Mouse (Mus musculus): ENCODE measurements around the gene Bcl7a. TPM values are rescaled to one million over a fixed set of nuclear protein-coding genes. Genes with fewer than 3 reads are reported as not detected.

The Bcl7a gene
- polyA plus RNA-seq, 1 experiment from 2014 or later: 4.2 TPM

DNA sequence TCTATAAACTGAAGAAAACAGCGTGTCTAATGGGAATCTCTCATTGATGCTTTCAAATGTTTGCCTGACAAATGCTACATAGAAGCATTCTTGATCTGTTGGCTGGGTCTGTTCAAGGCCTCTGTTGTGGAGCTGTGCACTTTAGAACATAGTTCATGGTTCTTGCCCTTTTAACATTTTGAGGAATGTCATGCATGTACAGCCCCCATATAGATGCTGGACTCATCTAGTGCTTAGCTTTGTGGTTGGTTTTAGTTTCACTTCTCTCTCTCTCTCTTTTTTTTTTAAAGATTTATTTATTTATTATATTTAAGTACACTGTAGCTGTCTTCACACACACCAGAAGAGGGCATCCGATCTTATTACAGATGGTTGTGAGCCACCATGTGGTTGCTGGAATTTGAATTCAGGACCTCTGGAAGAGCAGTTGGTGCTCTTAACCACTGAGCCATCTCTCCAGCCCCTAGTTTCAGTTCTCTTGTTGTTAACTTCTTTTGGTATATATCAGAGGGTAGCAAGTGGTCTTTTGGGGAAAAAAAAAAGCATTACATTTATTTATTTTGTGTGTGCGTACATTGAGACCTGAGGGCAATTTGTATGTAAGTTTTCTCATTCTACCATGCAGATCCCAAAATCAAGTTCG, 55.3 kb downstream of the Bcl7a start:
- no peak overlapping the region for H3K9ac ChIP-seq (ENCODE audit: low read depth, low read length)
- TF ChIP-seq CTCF (IDR thresholded peaks at IDR 0.05; ENCODE audit: low read depth): 0 out of 2 replicates have a peak, but pooled peaks have one; percentile 18
- no peaks in the 10 kb centered on the region for H3K36me3 ChIP-seq (ENCODE audit: control insufficient read depth, insufficient read depth)
- H3K9me3 ChIP-seq (ENCODE audit: control insufficient read depth): no peaks in the 10 kb centered on the region
- no peaks in the 10 kb centered on the region for H3K27me3 ChIP-seq (replicated peaks; ENCODE audit: control insufficient read depth, insufficient read depth, low read length)
- WGBS: 79% methylated on average over 4 of the region's 4 CpGs
- H3K4me2 ChIP-seq (replicated peaks; ENCODE audit: low read depth): peak overlapping the region; percentile 84
- peaks cover 9% of the 10 kb centered on the region; the same call in 1 of the 2 replicates for H3K4me1 ChIP-seq (replicated peaks; ENCODE audit: control insufficient read depth, insufficient read depth, low read length)
- H3K4me3 ChIP-seq (ENCODE audit: low read depth, low read length): no peak overlapping the region
- H3K27ac ChIP-seq (ENCODE audit: low read depth, low read length): no peak overlapping the region
- ATAC-seq: no peak

DNA sequence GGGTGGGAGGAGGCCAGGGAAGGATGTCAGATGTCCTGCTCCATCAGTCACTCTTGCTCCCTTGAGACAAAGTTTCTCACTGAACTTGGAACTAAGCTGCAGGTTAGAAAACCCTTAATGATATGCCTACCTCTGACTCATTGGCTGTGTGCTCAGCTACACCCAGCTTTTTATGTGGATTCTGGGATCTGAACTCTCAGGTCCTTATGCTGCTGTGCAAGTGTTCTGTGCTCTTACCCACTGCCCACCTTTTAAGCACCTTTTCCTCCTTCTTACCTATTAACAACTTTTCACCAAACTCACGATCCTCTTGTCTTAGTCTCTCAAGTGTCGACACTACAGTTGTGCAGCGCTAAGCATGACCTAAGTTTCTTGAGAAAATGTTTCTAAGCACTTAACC, 60.8 kb downstream of the Bcl7a start:
- H3K9ac ChIP-seq (ENCODE audit: low read depth, low read length): no peak overlapping the region
- H3K27ac ChIP-seq (ENCODE audit: low read depth, low read length): no peak overlapping the region
- WGBS: 94% methylated on average over 3 of the region's 3 CpGs
- H3K4me2 ChIP-seq (replicated peaks; ENCODE audit: low read depth): no peak overlapping the region
- H3K36me3 ChIP-seq (ENCODE audit: control insufficient read depth, insufficient read depth): no peaks in the 10 kb centered on the region
- H3K4me3 ChIP-seq (ENCODE audit: low read depth, low read length): no peak overlapping the region
- H3K9me3 ChIP-seq (ENCODE audit: control insufficient read depth): no peaks in the 10 kb centered on the region
- H3K27me3 ChIP-seq (replicated peaks; ENCODE audit: control insufficient read depth, insufficient read depth, low read length): no peaks in the 10 kb centered on the region
- no peak for TF ChIP-seq CTCF (IDR thresholded peaks at IDR 0.05; ENCODE audit: low read depth)
- ATAC-seq: no peak
- 0 out of 2 replicates have a peak, but pooled peaks cover 2% of the 10 kb centered on the region for H3K4me1 ChIP-seq (replicated peaks; ENCODE audit: control insufficient read depth, insufficient read depth, low read length)

DNA sequence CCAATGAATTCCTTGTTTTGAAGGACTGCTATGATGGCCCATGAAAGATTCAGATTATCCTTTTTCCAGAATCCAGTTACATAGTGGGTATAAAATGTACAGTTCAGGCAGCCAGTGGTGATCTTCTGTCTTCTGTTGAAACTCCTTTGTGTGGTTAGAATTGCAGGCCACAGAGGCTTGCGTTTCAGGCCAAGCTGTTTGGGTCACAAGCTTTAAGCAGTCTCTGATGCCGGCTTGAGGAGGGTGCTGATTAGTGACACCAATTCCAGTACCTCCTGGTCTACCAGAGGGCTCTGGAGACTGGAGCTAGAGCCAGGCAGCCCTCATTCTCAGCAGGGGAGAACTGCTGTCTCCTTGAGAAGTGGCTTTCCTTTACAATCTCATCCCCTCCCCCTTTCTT, 63.3 kb downstream of the Bcl7a start:
- TF ChIP-seq CTCF (IDR thresholded peaks at IDR 0.05; ENCODE audit: low read depth): no peak
- Histone ChIP-seq H3K4me2 (replicated peaks; ENCODE audit: low read depth) (no peak overlapping the region), H3K9ac (ENCODE audit: low read depth, low read length) (no peak overlapping the region), H3K27me3 (replicated peaks; ENCODE audit: control insufficient read depth, insufficient read depth, low read length) (no peaks in the 10 kb centered on the region), H3K4me1 (replicated peaks; ENCODE audit: control insufficient read depth, insufficient read depth, low read length) (0 out of 2 replicates have a peak, but pooled peaks cover 2% of the 10 kb centered on the region), H3K27ac (ENCODE audit: low read depth, low read length) (no peak overlapping the region), H3K4me3 (ENCODE audit: low read depth, low read length) (no peak overlapping the region), H3K36me3 (ENCODE audit: control insufficient read depth, insufficient read depth) (0 out of 2 replicates have a peak, but pooled peaks cover 3% of the 10 kb centered on the region), H3K9me3 (ENCODE audit: control insufficient read depth) (no peaks in the 10 kb centered on the region)
- ATAC-seq: no peak
- WGBS: 54% methylated on average over 2 of the region's 2 CpGs

DNA sequence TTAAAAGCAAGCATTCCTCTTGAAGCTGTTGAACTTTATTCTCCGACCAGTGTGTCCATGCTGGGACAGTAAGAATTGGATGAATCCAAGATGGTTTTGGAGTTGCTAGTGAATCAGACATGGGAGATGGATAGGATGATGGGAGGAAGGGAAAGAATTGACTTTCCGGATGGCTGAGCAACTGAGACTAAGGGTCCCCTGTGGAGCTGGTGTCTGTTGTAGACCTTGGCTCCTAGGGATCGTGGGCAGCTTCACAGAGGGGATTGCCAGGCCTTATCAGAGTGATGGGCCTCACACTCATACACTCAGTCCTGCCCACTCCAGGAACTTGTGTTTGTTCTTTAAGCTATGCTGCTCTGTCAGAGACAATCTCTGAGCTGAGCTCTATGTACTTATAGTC, 64.5 kb downstream of the Bcl7a start:
- Histone ChIP-seq H3K4me2 (replicated peaks; ENCODE audit: low read depth) (no peak overlapping the region), H3K36me3 (ENCODE audit: control insufficient read depth, insufficient read depth) (0 out of 2 replicates have a peak, but pooled peaks cover 3% of the 10 kb centered on the region), H3K4me3 (ENCODE audit: low read depth, low read length) (no peak overlapping the region), H3K4me1 (replicated peaks; ENCODE audit: control insufficient read depth, insufficient read depth, low read length) (0 out of 2 replicates have a peak, but pooled peaks cover 2% of the 10 kb centered on the region), H3K27me3 (replicated peaks; ENCODE audit: control insufficient read depth, insufficient read depth, low read length) (no peaks in the 10 kb centered on the region), H3K9me3 (ENCODE audit: control insufficient read depth) (no peaks in the 10 kb centered on the region), H3K27ac (ENCODE audit: low read depth, low read length) (no peak overlapping the region), H3K9ac (ENCODE audit: low read depth, low read length) (no peak overlapping the region)
- TF ChIP-seq CTCF (IDR thresholded peaks at IDR 0.05; ENCODE audit: low read depth): no peak
- ATAC-seq: no peak
- 54% methylated on average over 3 of the region's 3 CpGs for WGBS

DNA sequence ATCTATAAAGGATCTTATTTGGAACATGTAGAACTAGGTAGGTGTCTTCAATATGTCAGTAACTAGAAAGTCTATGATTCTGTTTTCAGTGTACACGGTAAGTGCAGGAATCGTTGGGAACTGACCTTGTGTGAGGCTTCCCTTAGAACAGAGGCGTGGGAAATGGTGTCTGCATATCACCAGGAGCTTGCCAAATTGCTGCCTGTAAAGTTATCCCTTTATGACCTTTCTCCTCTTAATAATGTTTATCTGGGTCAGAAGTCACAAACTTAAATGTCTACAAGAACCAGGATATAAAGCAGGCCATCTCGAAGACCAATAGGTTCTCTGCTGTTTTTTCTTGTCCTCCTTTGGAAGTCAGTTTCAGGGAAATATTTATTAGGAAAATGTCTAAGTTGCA, 68.6 kb downstream of the Bcl7a start:
- WGBS: 15% methylated on average over 4 of the region's 4 CpGs
- TF ChIP-seq CTCF (IDR thresholded peaks at IDR 0.05; ENCODE audit: low read depth): no peak
- no peaks in the 10 kb centered on the region for H3K27me3 ChIP-seq (replicated peaks; ENCODE audit: control insufficient read depth, insufficient read depth, low read length)
- peak overlapping the region; percentile 16; the same call in 1 of the 2 replicates for H3K27ac ChIP-seq (ENCODE audit: low read depth, low read length)
- H3K4me1 ChIP-seq (replicated peaks; ENCODE audit: control insufficient read depth, insufficient read depth, low read length): peaks cover 9% of the 10 kb centered on the region; the same call in 1 of the 2 replicates
- H3K9ac ChIP-seq (ENCODE audit: low read depth, low read length): no peak overlapping the region
- no peaks in the 10 kb centered on the region for H3K9me3 ChIP-seq (ENCODE audit: control insufficient read depth)
- H3K4me2 ChIP-seq (replicated peaks; ENCODE audit: low read depth): no peak overlapping the region
- H3K4me3 ChIP-seq (ENCODE audit: low read depth, low read length): no peak overlapping the region
- ATAC-seq: peak; percentile 50
- H3K36me3 ChIP-seq (ENCODE audit: control insufficient read depth, insufficient read depth): 0 out of 2 replicates have a peak, but pooled peaks cover 3% of the 10 kb centered on the region

DNA sequence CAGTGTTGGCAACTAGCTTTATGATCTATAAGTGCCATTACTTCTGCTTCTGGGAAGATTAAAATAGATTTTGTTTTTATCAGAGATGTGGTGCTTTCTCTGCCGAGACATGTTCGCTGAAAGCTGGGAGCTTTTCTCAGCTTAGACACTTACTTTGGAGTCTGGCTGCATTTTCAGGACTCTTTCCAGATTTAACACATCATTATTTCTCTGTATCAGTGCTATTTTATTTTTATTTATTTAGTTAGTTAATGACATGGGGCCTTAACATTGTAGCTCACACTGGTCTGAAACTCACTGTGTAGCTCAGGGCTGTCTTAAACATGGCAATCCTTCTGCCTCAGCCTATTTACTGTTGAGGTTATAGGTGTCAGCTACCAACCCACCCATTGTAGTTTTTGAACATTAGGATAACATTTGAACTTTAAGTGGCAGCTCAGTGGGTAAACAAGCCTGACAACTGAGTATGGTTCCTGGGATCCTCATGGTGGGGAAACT, 70.3 kb downstream of the Bcl7a start:
- 54% methylated on average over 2 of the region's 2 CpGs for WGBS
- H3K4me1 ChIP-seq (replicated peaks; ENCODE audit: control insufficient read depth, insufficient read depth, low read length): peaks cover 9% of the 10 kb centered on the region; the same call in 1 of the 2 replicates
- TF ChIP-seq CTCF (IDR thresholded peaks at IDR 0.05; ENCODE audit: low read depth): no peak
- H3K9ac ChIP-seq (ENCODE audit: low read depth, low read length): no peak overlapping the region
- ATAC-seq: no peak
- no peak overlapping the region for H3K27ac ChIP-seq (ENCODE audit: low read depth, low read length)
- H3K36me3 ChIP-seq (ENCODE audit: control insufficient read depth, insufficient read depth): 0 out of 2 replicates have a peak, but pooled peaks cover 3% of the 10 kb centered on the region
- no peaks in the 10 kb centered on the region for H3K9me3 ChIP-seq (ENCODE audit: control insufficient read depth)
- H3K4me3 ChIP-seq (ENCODE audit: low read depth, low read length): no peak overlapping the region
- no peaks in the 10 kb centered on the region for H3K27me3 ChIP-seq (replicated peaks; ENCODE audit: control insufficient read depth, insufficient read depth, low read length)
- H3K4me2 ChIP-seq (replicated peaks; ENCODE audit: low read depth): no peak overlapping the region

Data from intestine, postnatal 0 days (tissue).